Mouse (Mus musculus): ENCODE measurements at regions not wholly inside any gene's neighbourhood (a gene's known extent, or its start where the extent isn't known, plus 50 kb on each side); places are given as distances from the start of the nearest gene placed in this dataset.

DNA sequence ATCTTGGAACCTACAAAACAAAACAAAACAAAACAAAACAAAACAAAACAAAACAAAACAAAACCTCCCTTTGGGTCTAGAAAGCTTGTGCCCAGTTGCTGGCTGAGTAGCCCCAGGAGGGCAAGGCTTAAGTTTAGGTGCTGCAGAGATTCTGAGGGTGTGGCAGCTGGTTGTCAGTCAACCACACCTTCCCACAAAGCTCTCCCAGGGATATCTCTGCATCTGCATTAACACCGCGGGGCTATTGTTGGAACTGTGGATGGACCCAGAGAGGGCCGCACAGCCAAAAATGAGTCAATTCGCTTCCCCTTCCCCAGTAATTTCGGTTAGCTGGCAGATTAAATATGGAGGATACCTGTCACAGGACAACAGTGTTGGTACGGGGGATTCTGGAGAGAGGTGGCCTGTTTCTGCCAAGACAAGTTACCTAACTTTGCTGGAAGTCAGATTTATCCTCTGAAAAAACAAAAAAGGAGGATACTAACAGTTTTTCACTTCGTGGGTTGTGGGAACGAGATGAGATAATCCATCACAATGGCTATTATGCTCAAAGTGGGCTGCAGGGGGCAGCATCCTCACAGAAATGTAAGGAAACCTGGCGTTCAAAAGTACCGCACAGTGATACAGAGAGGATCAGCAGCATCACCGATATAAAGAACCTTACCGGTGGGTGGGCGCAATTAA lies 96.7 kb downstream of the 1500009L16Rik start:
- Histone ChIP-seq H3K36me3 (no peaks in the 10 kb centered on the region), H3K4me3 (replicated peaks) (no peak overlapping the region), H3K9me3 (no peaks in the 10 kb centered on the region), H3K27ac (no peak overlapping the region), H3K9ac (no peak overlapping the region), H3K27me3 (replicated peaks) (no peaks in the 10 kb centered on the region), H3K4me1 (replicated peaks) (no peaks in the 10 kb centered on the region), H3K4me2 (replicated peaks) (0 out of 2 replicates have a peak overlapping the region, but pooled peaks have one; percentile 2)
- ATAC-seq, result peak; percentile 51; the same call in 1 of the 2 replicates
- WGBS, result 9% methylated on average over 13 of the region's 13 CpGs

- ATAC-seq, result no peak
- no peaks in the 10 kb centered on the region for H3K9me3 ChIP-seq
- no peak overlapping the region for H3K4me2 ChIP-seq (replicated peaks)
- H3K4me3 ChIP-seq (replicated peaks), result no peak overlapping the region
- H3K9ac ChIP-seq, result no peak overlapping the region
- no peaks in the 10 kb centered on the region for H3K27me3 ChIP-seq (replicated peaks)
- no peak overlapping the region for H3K27ac ChIP-seq
- no peaks in the 10 kb centered on the region for H3K36me3 ChIP-seq
- no peaks in the 10 kb centered on the region for H3K4me1 ChIP-seq (replicated peaks)
- WGBS, result 73% methylated on average over 8 of the region's 8 CpGs
Measured at GRCm38 (mm10) chr10:83819950-83820275, 97.2 kb downstream of the 1500009L16Rik start.

GRCm38 (mm10) chr10:83821089-83821488 lies 98.4 kb downstream of the 1500009L16Rik start:
- WGBS, result 70% methylated on average over 10 of the region's 10 CpGs
- no peak overlapping the region for H3K9ac ChIP-seq
- no peaks in the 10 kb centered on the region for H3K27me3 ChIP-seq (replicated peaks)
- no peak overlapping the region for H3K4me2 ChIP-seq (replicated peaks)
- no peaks in the 10 kb centered on the region for H3K4me1 ChIP-seq (replicated peaks)
- H3K27ac ChIP-seq, result no peak overlapping the region
- no peaks in the 10 kb centered on the region for H3K9me3 ChIP-seq
- H3K4me3 ChIP-seq (replicated peaks), result no peak overlapping the region
- no peaks in the 10 kb centered on the region for H3K36me3 ChIP-seq
- ATAC-seq, result no peak

GRCm38 (mm10) chr10:83826105-83826504 lies 103.4 kb downstream of the 1500009L16Rik start:
- Histone ChIP-seq H3K9ac (no peak overlapping the region), H3K36me3 (no peaks in the 10 kb centered on the region), H3K9me3 (no peaks in the 10 kb centered on the region), H3K27ac (no peak overlapping the region), H3K27me3 (replicated peaks) (no peaks in the 10 kb centered on the region), H3K4me3 (replicated peaks) (no peak overlapping the region), H3K4me2 (replicated peaks) (no peak overlapping the region), H3K4me1 (replicated peaks) (no peaks in the 10 kb centered on the region)
- 87% methylated on average over 5 of the region's 5 CpGs for WGBS
- ATAC-seq, result no peak

DNA sequence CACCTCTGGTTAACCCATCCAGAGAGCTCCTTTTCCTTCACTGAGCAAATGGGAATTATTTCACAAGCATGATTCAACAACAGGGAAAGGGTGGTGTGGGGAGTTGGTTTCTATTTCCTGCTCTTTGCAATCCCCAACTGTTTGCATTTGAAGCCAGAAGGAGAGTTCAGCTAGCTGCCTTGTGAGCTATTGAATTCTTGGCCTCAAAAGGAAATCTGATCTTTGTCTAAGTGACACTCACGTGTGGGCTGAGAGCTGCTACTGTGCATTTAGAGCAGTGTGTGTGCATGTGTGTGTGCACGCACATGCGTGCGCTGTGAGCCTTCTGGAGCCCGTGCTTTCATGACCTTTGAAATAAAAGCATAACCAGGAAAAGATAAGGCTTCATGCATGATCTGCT lies 113.7 kb downstream of the 1500009L16Rik start:
- Histone ChIP-seq H3K27ac (no peak overlapping the region), H3K4me1 (replicated peaks) (0 out of 2 replicates have a peak, but pooled peaks cover 3% of the 10 kb centered on the region), H3K27me3 (replicated peaks) (no peaks in the 10 kb centered on the region), H3K36me3 (no peaks in the 10 kb centered on the region), H3K4me2 (replicated peaks) (no peak overlapping the region), H3K4me3 (replicated peaks) (no peak overlapping the region), H3K9me3 (no peaks in the 10 kb centered on the region), H3K9ac (no peak overlapping the region)
- 43% methylated on average over 5 of the region's 5 CpGs for WGBS
- ATAC-seq, result no peak

- no peak overlapping the region for H3K4me2 ChIP-seq (replicated peaks)
- H3K27me3 ChIP-seq (replicated peaks), result no peaks in the 10 kb centered on the region
- 85% methylated on average over 3 of the region's 3 CpGs for WGBS
- H3K9ac ChIP-seq, result no peak overlapping the region
- 0 out of 2 replicates have a peak, but pooled peaks cover 3% of the 10 kb centered on the region for H3K4me1 ChIP-seq (replicated peaks)
- no peak for ATAC-seq
- no peaks in the 10 kb centered on the region for H3K9me3 ChIP-seq
- no peak overlapping the region for H3K4me3 ChIP-seq (replicated peaks)
- H3K36me3 ChIP-seq, result no peaks in the 10 kb centered on the region
- H3K27ac ChIP-seq, result no peak overlapping the region
Measured at GRCm38 (mm10) chr10:83840226-83840625, 117.6 kb downstream of the 1500009L16Rik start.

DNA sequence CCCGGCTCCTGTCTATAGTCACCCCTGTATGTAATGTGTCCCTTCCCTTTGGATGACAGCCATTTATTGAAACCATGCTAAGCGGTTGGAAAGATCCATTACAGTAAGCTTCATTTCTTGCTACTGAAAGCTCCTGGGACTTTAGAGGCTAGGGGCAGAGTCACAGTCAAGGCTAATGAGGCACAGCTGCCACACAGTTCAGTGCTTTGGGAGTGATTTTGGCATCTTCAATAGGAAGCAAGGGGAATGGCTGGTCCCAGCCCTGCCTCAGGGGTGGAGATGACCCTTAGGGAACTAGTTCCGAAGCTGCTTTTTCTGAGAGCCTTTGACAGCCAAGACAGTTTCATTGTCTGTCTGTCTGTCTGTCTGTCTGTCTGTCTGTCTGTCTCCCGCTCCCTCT lies 128.2 kb downstream of the 1500009L16Rik start:
- 88% methylated on average over 4 of the region's 4 CpGs for WGBS
- Histone ChIP-seq H3K4me2 (replicated peaks) (no peak overlapping the region), H3K9me3 (no peaks in the 10 kb centered on the region), H3K4me3 (replicated peaks) (no peak overlapping the region), H3K27ac (no peak overlapping the region), H3K9ac (no peak overlapping the region), H3K36me3 (no peaks in the 10 kb centered on the region), H3K4me1 (replicated peaks) (no peaks in the 10 kb centered on the region), H3K27me3 (replicated peaks) (no peaks in the 10 kb centered on the region)
- ATAC-seq, result no peak

DNA sequence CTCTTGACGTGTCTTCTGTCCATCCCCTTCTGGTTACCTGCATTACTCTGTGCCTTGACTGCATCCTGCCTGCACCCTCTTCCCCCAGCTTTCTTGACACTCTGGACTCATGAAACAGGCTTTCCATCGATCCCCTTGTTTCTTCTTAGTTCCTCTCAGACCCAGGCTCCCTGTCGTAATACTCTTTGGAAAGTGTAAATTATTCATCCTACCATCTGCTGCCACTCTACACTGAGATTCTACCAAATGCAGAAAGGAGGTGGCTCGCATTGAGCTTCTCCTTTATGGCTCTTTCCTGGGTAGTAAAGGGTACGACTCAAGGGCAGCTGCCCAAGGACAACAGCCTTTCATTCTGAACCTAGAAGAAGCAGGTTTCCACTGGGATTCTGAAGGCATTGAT lies 129.5 kb downstream of the 1500009L16Rik start:
- WGBS, result 67% methylated on average over 5 of the region's 5 CpGs
- no peak overlapping the region for H3K27ac ChIP-seq

GRCm38 (mm10) chr10:83852806-83853205 lies 130.1 kb downstream of the 1500009L16Rik start:
- 54% methylated on average over 3 of the region's 3 CpGs for WGBS
- Histone ChIP-seq H3K27ac (no peak overlapping the region), H3K9ac (no peak overlapping the region), H3K27me3 (replicated peaks) (no peaks in the 10 kb centered on the region), H3K4me3 (replicated peaks) (no peak overlapping the region), H3K36me3 (no peaks in the 10 kb centered on the region), H3K4me1 (replicated peaks) (no peaks in the 10 kb centered on the region), H3K4me2 (replicated peaks) (no peak overlapping the region), H3K9me3 (no peaks in the 10 kb centered on the region)
- ATAC-seq, result no peak

More for the DNA sequence above, 129.5 kb downstream of the 1500009L16Rik start:
- no peak for ATAC-seq
- Histone ChIP-seq H3K9ac (no peak overlapping the region), H3K4me1 (replicated peaks) (no peaks in the 10 kb centered on the region), H3K4me2 (replicated peaks) (no peak overlapping the region), H3K4me3 (replicated peaks) (no peak overlapping the region), H3K9me3 (no peaks in the 10 kb centered on the region), H3K36me3 (no peaks in the 10 kb centered on the region), H3K27me3 (replicated peaks) (no peaks in the 10 kb centered on the region)

DNA sequence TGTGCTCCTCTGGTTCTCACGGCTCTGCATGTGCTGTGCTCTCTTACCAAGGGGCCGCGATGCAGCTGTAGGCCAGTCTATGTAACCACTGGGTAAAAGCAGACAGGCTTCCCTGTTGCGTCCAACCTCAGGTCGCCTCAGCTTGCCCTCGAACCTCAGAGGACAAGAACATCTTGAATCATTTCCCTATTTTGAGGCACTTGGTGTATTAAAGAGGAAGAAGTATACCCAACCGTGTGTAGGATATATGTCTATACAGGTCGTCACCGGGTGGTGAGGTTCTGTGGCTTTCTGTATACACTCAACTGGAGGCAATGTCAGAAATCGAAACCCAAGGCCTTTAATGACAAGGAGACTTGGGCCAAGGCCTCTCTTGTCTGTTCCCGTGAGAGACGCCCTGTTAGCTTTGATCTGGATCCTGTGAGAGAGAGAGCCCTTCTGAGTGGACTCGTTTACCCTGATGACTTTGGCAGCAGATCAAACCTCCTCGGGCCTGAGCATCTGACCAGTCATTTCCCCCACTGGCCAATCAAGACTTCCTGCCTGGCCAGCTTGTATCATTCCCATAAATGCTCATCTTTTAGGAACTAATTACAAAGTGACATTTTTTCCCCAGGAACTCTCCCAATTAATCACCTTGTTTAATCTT lies 135.3 kb downstream of the 1500009L16Rik start:
- no peak overlapping the region for H3K4me3 ChIP-seq (replicated peaks)
- no peak overlapping the region for H3K4me2 ChIP-seq (replicated peaks)
- ATAC-seq, result no peak
- H3K36me3 ChIP-seq, result no peaks in the 10 kb centered on the region
- H3K9me3 ChIP-seq, result no peaks in the 10 kb centered on the region
- 80% methylated on average over 14 of the region's 14 CpGs for WGBS
- H3K9ac ChIP-seq, result no peak overlapping the region
- no peak overlapping the region for H3K27ac ChIP-seq
- no peaks in the 10 kb centered on the region for H3K4me1 ChIP-seq (replicated peaks)
- H3K27me3 ChIP-seq (replicated peaks), result no peaks in the 10 kb centered on the region

DNA sequence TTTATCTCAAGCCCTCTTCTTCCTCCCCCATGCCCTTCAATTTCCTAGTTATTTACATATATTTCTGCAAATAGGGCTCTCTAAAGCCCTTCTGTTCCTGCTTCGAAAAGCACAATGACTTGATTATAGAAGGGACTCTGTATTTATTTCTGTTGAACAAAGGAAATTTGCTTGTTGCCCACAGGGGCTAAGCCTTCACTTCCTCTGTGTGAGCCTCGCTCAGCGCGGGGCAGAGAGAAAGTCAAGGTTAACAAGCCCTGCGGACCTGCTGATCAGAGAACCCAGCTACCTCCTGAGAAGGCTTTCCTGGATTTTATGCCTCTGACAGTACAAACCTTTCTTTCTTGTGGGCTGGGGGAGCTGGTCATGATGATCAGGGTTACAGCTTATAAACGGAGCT lies 136.0 kb downstream of the 1500009L16Rik start:
- H3K4me1 ChIP-seq (replicated peaks), result no peaks in the 10 kb centered on the region
- no peak overlapping the region for H3K4me2 ChIP-seq (replicated peaks)
- no peak overlapping the region for H3K27ac ChIP-seq
- no peak overlapping the region for H3K9ac ChIP-seq
- ATAC-seq, result no peak
- H3K4me3 ChIP-seq (replicated peaks), result no peak overlapping the region
- WGBS, result 63% methylated on average over 6 of the region's 6 CpGs
- no peaks in the 10 kb centered on the region for H3K9me3 ChIP-seq
- H3K36me3 ChIP-seq, result no peaks in the 10 kb centered on the region
- no peaks in the 10 kb centered on the region for H3K27me3 ChIP-seq (replicated peaks)

- Histone ChIP-seq H3K4me2 (replicated peaks) (no peak overlapping the region), H3K4me1 (replicated peaks) (no peaks in the 10 kb centered on the region), H3K36me3 (no peaks in the 10 kb centered on the region), H3K9me3 (no peaks in the 10 kb centered on the region), H3K27me3 (replicated peaks) (no peaks in the 10 kb centered on the region), H3K9ac (no peak overlapping the region), H3K27ac (no peak overlapping the region), H3K4me3 (replicated peaks) (no peak overlapping the region)
- WGBS, result 77% methylated on average over 4 of the region's 4 CpGs
- ATAC-seq, result no peak
Measured at GRCm38 (mm10) chr10:83859633-83860032, 137.0 kb downstream of the 1500009L16Rik start.

GRCm38 (mm10) chr10:83861574-83862190 lies 139.0 kb downstream of the 1500009L16Rik start:
- no peaks in the 10 kb centered on the region for H3K27me3 ChIP-seq (replicated peaks)
- H3K27ac ChIP-seq, result no peak overlapping the region
- no peak overlapping the region for H3K9ac ChIP-seq
- H3K4me2 ChIP-seq (replicated peaks), result no peak overlapping the region
- no peaks in the 10 kb centered on the region for H3K36me3 ChIP-seq
- 53% methylated on average over 5 of the region's 5 CpGs for WGBS
- H3K4me1 ChIP-seq (replicated peaks), result no peaks in the 10 kb centered on the region
- no peaks in the 10 kb centered on the region for H3K9me3 ChIP-seq
- no peak overlapping the region for H3K4me3 ChIP-seq (replicated peaks)
- ATAC-seq, result no peak
